Mouse (Mus musculus) Muller cell, postnatal 12 days (primary cell): ENCODE measurements around the gene Tinagl1.
A peak's percentile ranks its signal among the peaks of the same experiment; 100 is the strongest.

Experiments
- DNase-seq: peaks from one replicate; pipeline ENCODE4 v3.0.0-alpha.2; 2015; ENCODE audit errors: inconsistent ontology term

Tinagl1 gene

DNA sequence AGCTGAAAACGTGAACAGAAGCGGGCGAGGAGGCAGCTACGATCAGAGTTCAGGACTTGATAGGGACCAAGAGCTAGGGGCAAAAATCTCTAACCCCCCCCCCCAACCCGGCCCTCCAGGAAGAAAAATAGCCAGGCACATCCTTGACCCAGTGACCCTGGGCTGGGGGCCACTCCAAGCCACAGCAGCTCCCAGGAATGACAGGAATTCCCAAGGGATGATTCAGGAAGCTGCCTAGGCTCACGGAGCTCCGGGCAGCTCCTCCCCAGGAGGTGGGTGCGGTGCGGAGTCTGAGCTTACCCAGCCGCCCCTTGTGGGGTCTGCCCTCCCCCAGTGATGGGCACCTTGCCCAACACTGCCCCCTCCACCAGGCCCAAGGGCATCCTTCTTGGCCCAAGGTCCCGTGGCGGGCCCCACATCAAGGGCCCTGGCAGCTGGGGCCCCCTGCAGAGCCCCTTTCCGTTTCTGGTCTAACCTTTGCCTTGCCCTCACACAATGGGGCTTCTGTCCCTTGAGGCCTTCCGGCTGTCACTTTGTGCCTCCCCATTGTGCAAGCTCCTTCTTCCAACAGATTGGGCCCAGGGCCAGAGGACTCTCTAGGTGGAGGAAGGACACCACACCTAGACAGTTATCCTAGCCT, at the start of gene Tinagl1:
Tinagl1 (minus strand) TSS at position 51 of the 640 bp plus-strand sequence.
- peak; percentile 81 for DNase-seq

DNA sequence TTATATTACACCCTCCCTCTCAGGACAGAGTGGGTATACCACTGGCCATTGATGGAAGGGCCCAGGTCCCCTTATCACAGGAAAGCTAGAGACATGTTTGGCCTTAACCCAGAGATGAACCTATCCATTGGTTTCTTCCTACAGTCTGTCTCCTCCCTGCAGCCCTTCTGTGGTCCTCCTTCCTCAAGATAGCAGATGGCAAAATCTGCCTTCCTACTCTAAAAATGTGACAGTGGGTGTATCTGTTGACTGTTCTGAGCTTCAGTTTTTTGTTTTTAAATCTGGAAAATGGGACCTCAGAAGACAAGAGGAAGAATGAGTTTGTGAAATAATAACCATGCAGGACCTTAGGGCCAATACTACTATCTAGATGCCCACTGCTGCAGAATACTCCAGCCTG, 49.1 kb upstream of the Tinagl1 start:
- DNase-seq = no peak

- DNase-seq = no peak
Measured at GRCm38 (mm10) chr4:130222179-130222578, 47.3 kb upstream of the Tinagl1 start, which contains the start of gene Gm853. TSS of gene Gm853 (minus strand) at chr4:130222401.

- no peak for DNase-seq
Measured at GRCm38 (mm10) chr4:130220176-130220575, 45.3 kb upstream of the Tinagl1 start.

DNA sequence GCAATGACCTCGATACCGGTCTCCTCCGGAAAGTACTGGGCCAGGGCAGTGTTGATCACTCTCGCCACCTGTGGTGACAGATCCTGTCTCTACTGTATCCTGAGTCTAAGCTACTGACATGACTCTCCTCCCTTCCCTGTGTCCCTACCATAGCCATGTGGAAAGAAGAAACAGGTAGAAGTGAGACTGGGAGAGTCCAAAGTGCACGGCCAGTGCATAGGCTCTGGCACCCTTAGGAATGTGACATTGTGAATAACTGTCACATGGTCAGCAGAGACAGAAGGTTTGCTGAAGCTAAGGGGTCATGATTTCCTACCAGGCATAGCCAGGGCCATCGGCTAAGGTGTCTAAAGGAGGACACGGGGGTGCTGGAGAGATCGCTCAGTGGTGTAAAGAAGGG, 40.5 kb upstream of the Tinagl1 start:
- DNase-seq = no peak

- no peak for DNase-seq
Measured at GRCm38 (mm10) chr4:130213857-130214256, 38.9 kb upstream of the Tinagl1 start.

DNA sequence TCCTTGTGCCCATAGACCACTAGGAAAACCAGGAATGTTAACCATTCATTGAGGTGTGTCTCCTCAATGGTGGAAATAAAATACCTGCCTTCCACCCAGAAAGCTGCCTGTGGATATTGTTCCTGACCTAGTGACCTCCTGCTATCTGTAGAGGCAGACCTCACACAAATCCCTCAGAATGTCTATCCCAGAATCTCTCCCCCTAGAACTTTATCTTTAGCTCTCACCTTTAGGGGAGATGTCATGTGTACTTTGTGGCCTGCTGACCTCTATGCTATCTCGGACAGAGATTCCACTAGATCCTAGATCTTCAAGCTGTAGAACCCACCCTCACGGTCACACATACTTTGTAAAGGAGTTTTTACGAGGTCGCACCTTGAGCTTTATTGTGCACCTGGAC, 38.3 kb upstream of the Tinagl1 start:
- DNase-seq = no peak

DNA sequence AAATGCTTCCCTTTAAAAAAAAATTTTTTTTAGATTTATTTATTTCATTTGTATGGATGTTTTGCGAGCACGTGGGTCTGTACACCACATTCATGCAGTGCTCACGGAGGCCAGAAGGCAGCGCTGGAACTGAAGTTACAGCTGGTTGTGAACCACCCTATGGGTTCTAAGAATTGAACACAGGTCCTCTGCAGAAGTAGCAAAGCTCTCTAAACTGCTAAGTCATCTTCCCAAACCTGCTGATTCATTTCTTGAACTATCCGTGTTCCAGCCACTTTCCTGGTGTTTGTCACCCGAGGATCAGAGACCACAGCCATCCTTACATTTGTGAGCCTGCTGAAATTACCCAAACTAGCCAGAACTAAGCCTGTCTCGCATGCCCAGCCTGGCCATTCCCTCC, 37.5 kb upstream of the Tinagl1 start:
- no peak for DNase-seq

DNA sequence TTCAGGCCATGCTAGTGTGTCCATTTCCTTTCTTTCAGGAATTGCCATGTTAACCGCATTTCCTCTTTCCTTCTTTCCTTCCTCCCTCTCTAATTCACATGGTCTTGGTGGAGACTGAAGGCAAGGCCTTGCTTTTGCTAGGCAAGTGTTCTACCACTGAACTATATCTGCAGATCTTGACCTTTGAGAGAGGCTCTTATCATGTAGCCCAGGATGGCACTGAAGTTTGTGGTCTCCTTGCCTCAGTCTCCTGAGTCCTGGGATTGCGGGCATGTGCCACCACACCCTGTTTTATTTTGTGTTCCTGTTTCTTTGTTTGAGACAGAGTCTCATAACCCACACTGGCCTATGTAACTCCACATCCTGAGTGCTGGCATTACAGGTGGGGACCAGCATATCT, 36.9 kb upstream of the Tinagl1 start:
- DNase-seq = no peak

DNA sequence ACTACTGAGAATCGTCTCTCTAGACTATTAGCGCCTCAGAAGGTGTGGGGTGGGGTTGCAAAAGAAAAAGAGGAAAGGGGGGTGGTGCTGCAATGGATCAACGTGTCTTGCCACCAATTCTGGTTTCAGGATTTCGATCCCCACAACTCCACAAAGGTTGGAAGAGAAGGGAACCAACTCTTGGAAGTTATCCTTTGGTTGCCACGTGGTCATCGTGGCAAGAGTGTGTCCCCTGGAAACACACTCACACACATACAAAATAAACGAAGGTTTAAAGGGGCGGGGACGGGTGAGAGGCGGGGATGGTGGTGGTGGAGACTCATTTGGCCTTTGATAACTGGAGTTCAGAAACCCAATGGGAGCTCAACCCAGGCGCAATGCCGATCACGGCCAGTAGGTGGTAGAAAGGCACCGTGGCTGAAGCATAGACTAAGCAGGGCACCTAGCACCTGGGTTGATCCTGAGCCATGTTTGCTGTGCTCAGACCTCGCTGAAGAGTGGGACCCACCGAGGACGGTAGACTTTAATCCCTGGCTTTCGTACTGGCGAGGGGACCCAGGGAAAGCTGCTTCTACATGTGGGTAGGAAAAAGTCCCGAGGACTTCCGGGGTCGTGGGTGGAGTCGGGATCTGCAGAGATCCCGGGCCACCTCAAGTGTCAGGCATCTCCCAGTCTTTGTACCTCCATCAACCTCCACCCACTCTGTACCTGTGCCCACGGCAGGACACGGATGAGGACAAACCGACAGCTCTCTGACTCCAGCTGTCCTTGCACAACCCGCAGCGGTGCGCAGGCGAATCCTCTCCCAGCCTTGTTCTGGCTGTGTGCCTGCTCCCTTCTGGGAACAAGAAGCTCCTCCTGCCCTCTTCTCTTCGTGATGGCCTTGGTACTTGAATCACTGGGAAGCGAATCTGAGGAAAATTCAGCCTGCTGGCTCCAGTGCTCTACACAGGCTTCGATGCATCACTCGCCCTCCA, 24.1 kb upstream of the Tinagl1 start:
- peak; percentile 74 for DNase-seq

DNA sequence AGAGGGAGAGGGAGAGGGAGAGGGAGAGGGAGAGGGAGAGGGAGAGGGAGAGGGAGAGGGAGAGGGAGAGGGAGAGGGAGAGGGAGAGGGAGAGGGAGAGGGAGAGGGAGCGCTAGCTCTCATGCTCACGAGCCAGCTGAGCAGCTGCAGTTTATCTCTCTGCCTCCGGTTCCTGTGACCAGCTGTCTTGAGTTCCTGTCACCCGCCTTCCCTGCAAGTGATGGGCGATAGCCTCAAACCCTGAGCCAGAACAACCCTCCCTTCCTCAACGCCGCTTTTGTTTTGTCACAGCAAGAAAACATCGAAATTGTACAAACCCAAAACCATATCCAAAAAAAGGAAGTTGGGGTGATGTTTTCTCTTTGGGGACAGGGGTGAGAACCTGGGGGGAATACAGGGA, 21.6 kb upstream of the Tinagl1 start:
- DNase-seq = no peak

GRCm38 (mm10) chr4:130195924-130196323, 21.0 kb upstream of the Tinagl1 start:
- no peak for DNase-seq

DNA sequence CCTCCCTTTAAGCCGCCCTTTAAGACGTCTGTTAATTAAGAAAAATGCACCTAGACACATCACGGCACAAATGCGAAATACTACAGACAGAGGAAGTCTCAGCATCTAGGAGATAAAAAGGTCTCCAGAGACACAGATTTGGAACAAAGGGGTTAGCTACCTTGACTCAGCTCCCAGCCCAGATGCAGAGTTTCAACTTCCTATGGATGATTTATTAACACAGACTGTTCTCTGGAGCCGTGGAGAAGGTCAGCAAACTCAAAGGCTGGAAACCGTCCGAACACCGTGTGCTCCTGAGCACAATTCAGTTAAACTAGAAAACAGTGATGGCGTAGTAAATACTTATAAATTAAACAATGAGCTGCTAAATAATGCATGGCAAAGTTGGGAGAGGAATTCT, 17.3 kb upstream of the Tinagl1 start:
- DNase-seq = no peak

DNA sequence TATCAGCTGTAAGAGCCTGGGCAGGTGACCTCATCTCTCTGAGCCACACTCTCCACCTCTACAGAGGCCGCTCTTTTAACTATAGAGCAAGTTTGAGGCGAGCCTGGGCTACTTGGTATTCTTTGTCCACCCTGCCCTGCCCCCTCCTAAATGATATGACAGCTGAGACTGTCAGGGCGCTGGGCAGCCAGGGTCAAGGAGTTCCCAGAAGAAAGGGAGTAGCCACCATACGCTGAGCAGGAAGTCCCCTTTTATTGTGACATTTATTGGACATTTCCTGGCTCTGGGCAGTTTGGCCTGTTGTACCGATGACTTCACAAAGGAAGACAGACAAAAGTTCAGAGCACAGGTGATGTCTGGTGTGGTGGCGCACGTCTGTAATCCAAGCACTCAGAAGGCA, 14.7 kb upstream of the Tinagl1 start:
- DNase-seq = no peak

DNA sequence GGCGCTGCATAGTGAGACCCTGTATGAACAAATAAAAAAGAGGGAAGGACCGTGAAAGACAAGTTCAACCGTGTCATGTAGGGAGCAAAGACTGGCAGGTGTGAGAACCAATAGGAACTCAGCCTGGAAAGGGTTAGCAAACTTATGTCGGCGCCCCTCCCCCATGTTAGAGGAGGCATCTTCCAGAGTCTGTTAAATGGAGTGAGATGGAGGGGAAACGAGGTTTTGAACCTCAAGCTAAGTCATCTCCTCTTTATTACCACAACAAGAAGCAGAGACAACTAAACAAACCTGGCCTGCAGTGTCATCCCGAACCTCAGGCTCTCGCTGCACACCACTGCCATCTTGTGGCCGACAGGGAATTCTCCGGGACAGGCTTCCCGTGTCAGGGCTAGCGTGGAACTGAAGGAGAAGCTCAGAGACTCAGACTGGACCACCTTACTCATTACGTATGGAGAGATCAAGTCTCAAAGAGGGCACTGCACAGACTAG, 13.9 kb upstream of the Tinagl1 start:
- DNase-seq = peak; percentile 80

DNA sequence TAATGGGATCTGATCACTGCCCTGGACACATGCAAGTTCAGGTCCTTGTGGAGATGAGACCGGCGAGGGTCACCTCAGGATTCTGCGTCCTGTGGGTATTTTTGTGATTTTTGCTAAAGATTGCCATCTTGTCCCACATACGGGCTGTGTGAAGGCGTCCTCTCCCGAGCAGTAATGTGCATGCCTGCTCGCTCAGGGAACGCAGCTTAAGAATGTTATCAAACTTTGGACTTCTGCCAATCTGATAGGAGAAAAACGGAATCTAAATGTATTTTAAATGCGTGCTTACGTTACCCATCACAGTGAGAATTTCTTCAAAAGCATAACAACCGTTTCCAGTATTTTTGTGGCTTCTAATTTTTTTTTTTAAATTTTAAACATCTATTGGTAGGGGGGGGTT, 12.0 kb upstream of the Tinagl1 start:
- no peak for DNase-seq

DNA sequence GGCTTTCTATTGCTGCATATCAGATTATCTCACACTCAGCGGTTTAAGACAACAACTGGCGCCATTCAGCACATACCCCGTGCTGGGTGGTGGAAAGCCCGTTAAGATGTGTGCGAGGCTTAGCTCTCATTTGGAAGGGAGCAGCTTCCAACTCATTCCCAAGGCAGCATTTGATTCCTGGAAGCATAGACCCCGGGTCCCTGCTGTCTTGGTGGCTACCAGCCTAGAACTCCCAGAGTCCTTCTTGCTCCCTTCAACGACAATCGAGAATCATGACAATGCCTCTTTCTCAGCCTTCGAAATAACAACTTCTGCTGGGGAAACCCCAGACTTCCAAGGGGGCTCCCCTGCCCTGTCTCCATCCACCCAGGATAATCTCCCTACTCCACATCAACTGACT, 11.5 kb upstream of the Tinagl1 start:
- no peak for DNase-seq

- no peak for DNase-seq
Measured at GRCm38 (mm10) chr4:130183879-130184278, 9.0 kb upstream of the Tinagl1 start.

DNA sequence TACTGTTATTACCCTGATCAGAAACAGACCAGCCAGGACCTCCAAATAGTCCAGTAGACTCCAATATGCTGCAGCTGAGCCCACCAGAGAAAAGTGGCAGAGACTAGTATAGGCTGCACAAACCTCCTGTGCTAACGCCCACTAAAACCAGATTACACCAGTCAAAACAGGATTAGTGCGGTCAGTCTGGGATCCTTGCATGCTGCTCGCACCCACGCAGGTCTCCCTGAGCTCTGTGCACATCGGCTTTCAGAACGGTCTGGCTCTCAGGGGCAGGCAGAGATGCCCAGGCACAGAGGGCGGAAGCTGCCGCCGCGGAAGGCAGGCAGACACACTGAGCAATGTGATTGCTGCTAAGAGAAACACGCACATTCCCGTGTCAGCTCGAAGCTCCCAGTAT, 8.1 kb upstream of the Tinagl1 start:
- DNase-seq = no peak

DNA sequence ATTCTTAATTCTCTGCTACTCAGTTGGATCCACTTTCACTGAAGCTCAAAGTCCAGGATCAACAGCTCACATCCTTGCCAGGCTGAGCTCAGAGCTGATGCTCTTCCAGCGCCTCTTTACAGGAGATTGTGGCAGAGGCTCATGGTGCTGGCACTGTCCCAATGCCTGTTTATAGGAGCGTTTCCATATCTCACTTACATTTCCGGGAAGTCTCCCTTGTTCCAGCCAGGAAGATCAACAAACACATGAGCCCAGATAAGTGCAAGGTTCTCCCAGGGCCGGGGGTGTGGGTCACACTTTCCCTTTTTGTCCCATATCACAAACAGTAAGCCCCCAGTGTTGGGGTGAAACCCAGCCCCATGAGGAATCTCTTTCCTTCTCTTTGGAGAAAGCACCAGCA, 7.0 kb upstream of the Tinagl1 start:
- DNase-seq = no peak

DNA sequence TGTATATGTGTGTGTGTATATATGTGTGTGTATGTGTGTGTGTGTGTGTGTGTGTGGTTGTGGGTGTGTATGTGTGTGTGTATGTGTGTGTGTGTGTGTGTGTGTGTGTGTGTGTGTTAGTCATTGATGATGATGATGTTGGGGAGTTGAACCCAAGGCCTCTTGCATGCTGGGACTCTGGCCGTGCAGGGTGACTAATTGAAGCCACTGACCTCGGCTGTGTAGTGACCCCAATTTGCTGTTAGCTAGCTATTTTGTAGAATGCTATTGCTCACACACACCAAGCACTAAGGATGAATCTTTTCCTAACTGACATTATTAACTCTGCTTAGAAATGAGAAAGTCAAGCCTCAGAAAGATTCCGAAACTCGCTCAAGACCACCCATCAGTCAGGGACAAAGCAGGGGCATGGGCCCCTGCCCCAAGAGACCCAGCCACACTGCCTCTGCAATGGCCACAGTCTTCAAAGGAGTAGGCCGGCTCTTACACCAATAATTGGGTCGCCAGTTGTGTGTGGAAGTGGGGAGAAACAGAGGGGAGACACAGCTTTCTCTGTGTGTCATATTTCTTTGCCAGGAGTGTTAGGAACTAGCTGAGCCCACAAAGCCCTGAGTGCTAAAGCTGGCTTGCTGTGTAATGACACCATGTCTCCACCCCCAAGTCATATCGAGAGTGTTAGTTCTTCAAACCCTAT, 6.1 kb upstream of the Tinagl1 start:
- DNase-seq = no peak

DNA sequence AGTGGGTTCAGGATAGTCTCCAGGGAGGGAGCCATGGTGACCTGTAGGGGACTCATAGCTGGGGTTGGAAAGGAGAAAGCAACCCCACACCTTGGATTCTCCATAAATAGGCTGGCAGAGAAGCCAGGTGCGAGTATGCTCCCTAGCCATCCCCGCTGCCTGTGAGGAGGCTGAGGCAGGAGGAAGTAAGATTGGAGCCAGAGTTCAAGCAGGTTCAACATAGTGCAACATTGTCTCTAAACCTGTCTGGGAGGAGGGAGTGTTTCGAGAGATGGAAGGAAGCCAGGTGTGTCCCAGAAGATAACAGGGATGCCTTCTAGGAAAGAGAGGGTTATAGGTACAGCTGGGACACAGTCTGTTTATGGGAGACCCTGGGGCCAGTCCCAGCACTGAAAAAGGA, 5.0 kb upstream of the Tinagl1 start:
- no peak for DNase-seq
